Mouse (Mus musculus): ENCODE data around the gene Gm5767. TPM values are rescaled to one million over a fixed set of nuclear protein-coding genes. Genes with fewer than 3 reads are reported as not detected.

Gm5767 gene
- polyA plus RNA-seq, 1 experiment from 2014 or later: not detected

DNA sequence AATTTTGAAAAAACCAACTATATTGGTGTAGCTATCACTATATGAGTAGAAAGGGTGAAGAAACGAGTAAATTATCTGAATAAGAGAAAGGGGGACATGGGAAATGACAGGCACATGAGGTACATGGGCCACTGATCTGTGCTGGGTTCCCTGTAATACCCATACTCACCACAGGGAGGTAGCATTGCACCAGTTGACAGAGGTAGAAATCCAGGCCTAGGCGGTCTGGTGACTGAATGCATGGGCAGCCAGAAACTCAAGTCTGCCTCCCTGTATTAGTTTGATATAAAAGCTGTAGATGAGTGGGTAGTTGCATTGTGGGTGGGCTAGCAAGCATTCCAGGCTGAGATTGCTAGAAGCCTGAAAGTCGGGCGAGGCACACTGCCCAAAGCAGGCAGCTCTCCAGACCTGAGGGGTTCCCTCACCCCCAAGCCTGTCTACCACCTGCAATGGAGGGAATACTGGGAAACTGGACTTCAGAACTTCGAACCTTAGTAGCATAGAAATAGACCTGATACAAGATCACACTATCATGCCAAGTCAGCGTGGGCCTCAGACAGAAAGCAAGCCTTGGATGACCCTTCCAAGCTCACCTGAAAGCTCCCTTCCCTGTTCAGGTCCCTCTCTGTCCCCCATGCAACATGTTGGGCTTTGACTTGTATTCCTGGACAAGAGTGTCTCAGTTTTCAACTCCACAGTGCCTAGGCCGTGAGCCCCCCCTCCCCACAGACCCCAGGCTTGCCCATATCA is 5.7 kb downstream of the Gm5767 start:
- no peaks in the 10 kb centered on the region for H3K4me1 ChIP-seq (replicated peaks; ENCODE audit: control insufficient read depth, insufficient read depth, low read length)
- H3K9ac ChIP-seq (ENCODE audit: low read length): no peak overlapping the region
- peak; percentile 61 for ATAC-seq (ENCODE audit: low read depth)
- no peak overlapping the region for H3K27ac ChIP-seq (ENCODE audit: low read length)
- no peak overlapping the region for H3K4me2 ChIP-seq (ENCODE audit: low read depth, low read length)
- peaks cover 17% of the 10 kb centered on the region for H3K36me3 ChIP-seq (ENCODE audit: control insufficient read depth, insufficient read depth, low read length)
- H3K27me3 ChIP-seq (ENCODE audit: control insufficient read depth, insufficient read depth, low read depth, low read length): no peaks in the 10 kb centered on the region
- no peak overlapping the region for H3K4me3 ChIP-seq (ENCODE audit: low read length)
- no peaks in the 10 kb centered on the region for H3K9me3 ChIP-seq (ENCODE audit: control insufficient read depth, low read length)
- WGBS: 60% methylated on average over 7 of the region's 7 CpGs

DNA sequence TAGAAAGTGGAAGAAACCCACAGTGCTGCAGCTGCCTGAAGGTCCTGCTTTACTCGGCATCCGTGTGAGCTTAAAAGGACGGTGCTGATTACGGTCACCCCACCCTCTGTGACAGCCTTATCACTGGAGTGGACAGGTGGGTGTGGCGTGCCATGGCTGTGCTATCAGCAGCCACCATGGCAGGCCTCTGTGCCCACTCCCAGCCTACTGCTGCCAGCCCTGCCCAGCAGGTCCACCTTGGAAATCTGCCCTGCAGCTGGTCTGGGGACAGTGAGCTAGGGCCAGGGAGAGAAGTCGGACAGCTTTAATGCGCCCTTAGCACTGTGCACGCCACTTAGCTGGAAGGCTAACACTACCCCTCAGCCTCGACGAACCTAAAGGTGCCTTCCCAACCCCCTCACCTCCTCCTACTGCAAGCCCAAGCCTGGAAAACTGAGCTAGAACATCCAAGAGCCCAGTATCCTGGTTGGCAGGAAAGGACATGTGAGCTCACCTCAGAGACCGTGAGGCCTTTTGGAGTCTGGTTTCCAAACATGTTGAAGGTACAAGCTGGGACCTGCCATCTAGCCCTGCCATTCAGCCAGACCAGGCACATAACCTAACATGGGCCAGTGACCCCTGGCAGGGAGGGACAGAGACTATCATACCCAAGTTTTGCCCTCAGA is 6.4 kb downstream of the Gm5767 start:
- H3K4me3 ChIP-seq (ENCODE audit: low read length): no peak overlapping the region
- H3K4me1 ChIP-seq (replicated peaks; ENCODE audit: control insufficient read depth, insufficient read depth, low read length): no peaks in the 10 kb centered on the region
- no peaks in the 10 kb centered on the region for H3K27me3 ChIP-seq (ENCODE audit: control insufficient read depth, insufficient read depth, low read depth, low read length)
- ATAC-seq (ENCODE audit: low read depth): peak; percentile 60
- H3K9me3 ChIP-seq (ENCODE audit: control insufficient read depth, low read length): no peaks in the 10 kb centered on the region
- no peak overlapping the region for H3K27ac ChIP-seq (ENCODE audit: low read length)
- no peak overlapping the region for H3K4me2 ChIP-seq (ENCODE audit: low read depth, low read length)
- no peak overlapping the region for H3K9ac ChIP-seq (ENCODE audit: low read length)
- peaks cover 24% of the 10 kb centered on the region for H3K36me3 ChIP-seq (ENCODE audit: control insufficient read depth, insufficient read depth, low read length)
- 72% methylated on average over 11 of the region's 11 CpGs for WGBS

DNA sequence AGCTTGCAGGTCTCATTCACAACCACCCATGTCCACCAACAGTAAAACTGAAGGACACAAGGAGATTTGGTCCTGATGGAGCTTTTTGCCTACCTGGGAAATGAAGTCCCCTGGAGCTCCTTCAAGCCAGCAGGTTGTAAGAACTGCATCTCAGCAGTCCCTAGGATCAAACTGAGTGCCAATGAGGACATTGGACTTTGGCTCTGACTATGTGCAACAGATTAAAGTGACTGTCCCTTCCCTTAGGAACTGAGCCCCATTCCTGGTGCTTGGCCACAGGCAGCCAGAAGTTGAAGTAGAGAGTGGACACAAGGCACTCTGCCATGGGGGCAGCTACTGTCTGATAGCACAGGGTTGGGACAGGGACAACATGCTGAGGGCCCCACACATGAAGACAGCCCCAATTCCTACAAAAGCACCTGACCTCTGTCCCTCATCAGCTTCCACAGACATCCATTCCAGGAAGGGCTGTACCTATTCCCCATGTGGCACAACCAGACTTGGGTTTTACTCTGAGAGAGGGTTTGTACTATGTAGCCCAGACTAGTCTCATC is 7.1 kb downstream of the Gm5767 start:
- H3K9ac ChIP-seq (ENCODE audit: low read length): no peak overlapping the region
- no peak overlapping the region for H3K4me3 ChIP-seq (ENCODE audit: low read length)
- H3K4me1 ChIP-seq (replicated peaks; ENCODE audit: control insufficient read depth, insufficient read depth, low read length): no peaks in the 10 kb centered on the region
- no peak overlapping the region for H3K27ac ChIP-seq (ENCODE audit: low read length)
- no peak overlapping the region for H3K4me2 ChIP-seq (ENCODE audit: low read depth, low read length)
- no peaks in the 10 kb centered on the region for H3K27me3 ChIP-seq (ENCODE audit: control insufficient read depth, insufficient read depth, low read depth, low read length)
- no peak for ATAC-seq (ENCODE audit: low read depth)
- H3K9me3 ChIP-seq (ENCODE audit: control insufficient read depth, low read length): no peaks in the 10 kb centered on the region
- peaks cover 30% of the 10 kb centered on the region for H3K36me3 ChIP-seq (ENCODE audit: control insufficient read depth, insufficient read depth, low read length)

DNA sequence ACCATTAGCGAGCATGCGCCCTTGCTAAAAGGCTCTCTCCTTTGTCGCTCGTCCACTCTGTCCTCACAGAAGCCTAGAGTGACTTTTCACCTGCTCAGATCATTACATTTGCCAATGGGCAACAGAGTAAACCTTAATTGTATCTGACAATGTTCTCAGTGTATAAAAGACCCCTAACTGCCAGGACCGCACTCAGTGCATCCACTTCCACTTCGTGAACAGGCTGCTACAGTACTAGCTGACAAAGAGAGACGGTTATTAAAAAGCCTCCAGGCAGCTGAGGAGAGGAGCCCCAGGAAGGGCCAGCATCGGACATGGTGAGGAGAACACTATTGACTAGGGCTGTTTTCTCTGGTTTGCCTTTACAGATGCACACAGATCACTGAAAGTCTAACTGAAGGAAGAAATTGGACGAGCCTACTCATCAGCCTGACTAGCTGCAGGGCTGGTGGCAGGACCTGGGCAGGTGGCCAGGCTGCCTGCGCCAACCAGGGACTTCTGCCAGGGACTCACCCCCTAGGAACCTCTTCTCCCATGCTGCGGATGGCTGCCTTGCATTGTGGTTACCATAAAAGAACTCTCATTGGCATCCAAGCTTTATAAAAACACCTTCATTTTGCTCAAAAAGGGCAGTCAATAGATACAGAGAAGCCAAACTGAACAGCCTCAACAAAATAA is 9.5 kb downstream of the Gm5767 start:
- no peak for ATAC-seq (ENCODE audit: low read depth)
- Histone ChIP-seq H3K27ac (ENCODE audit: low read length) (no peak overlapping the region), H3K4me2 (ENCODE audit: low read depth, low read length) (no peak overlapping the region), H3K9ac (ENCODE audit: low read length) (no peak overlapping the region), H3K27me3 (ENCODE audit: control insufficient read depth, insufficient read depth, low read depth, low read length) (no peaks in the 10 kb centered on the region), H3K4me3 (ENCODE audit: low read length) (no peak overlapping the region), H3K36me3 (ENCODE audit: control insufficient read depth, insufficient read depth, low read length) (peaks cover 52% of the 10 kb centered on the region), H3K9me3 (ENCODE audit: control insufficient read depth, low read length) (no peaks in the 10 kb centered on the region), H3K4me1 (replicated peaks; ENCODE audit: control insufficient read depth, insufficient read depth, low read length) (no peaks in the 10 kb centered on the region)
- 87% methylated on average over 11 of the region's 11 CpGs for WGBS

DNA sequence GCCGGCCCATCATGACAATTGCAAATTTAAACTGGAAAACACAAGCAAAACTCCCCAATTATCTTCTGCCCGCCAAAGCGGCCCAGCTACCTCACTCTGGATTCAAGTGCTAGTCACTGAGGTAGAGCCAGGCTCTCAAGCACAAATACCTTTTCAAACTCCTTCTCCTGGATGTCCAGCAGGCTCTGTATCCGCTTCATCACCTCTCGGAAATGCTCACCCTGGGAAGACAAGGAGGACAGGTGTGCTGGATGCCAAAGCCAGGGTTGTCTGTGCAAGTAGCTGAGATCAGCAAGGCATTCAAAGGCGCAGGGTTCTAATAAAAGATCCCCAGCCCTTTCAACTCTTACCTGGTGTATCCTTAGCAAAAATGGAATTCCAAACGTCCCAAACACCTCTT is 10.6 kb downstream of the Gm5767 start:
- Histone ChIP-seq H3K9ac (ENCODE audit: low read length) (no peak overlapping the region), H3K9me3 (ENCODE audit: control insufficient read depth, low read length) (no peaks in the 10 kb centered on the region), H3K27ac (ENCODE audit: low read length) (no peak overlapping the region), H3K27me3 (ENCODE audit: control insufficient read depth, insufficient read depth, low read depth, low read length) (no peaks in the 10 kb centered on the region), H3K4me2 (ENCODE audit: low read depth, low read length) (no peak overlapping the region), H3K36me3 (ENCODE audit: control insufficient read depth, insufficient read depth, low read length) (peaks cover 53% of the 10 kb centered on the region), H3K4me3 (ENCODE audit: low read length) (no peak overlapping the region), H3K4me1 (replicated peaks; ENCODE audit: control insufficient read depth, insufficient read depth, low read length) (no peaks in the 10 kb centered on the region)
- ATAC-seq (ENCODE audit: low read depth): no peak
- 89% methylated on average over 7 of the region's 7 CpGs for WGBS

DNA sequence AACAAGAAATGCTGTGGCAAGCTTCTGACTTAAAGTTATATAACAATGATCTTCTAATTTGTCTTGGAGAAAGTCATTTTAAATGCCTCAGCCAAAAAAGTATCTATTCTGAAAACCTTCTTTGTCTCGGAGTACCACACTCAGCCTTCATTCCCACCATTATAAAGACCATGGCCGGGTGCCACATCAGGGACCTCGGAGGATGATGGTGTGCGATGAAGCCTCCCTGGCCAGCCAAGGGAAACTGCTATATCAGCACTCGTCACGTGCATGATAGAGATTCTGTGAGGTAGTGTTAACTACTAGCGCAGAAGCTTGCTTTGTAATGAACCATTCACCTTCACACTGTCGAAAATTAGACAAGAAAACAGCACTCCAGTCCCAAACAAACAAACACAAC is 19.0 kb downstream of the Gm5767 start:
- no peaks in the 10 kb centered on the region for H3K27me3 ChIP-seq (ENCODE audit: control insufficient read depth, insufficient read depth, low read depth, low read length)
- no peak overlapping the region for H3K27ac ChIP-seq (ENCODE audit: low read length)
- no peaks in the 10 kb centered on the region for H3K4me1 ChIP-seq (replicated peaks; ENCODE audit: control insufficient read depth, insufficient read depth, low read length)
- H3K9ac ChIP-seq (ENCODE audit: low read length): no peak overlapping the region
- no peak for ATAC-seq (ENCODE audit: low read depth)
- H3K36me3 ChIP-seq (ENCODE audit: control insufficient read depth, insufficient read depth, low read length): peaks cover 75% of the 10 kb centered on the region
- H3K4me3 ChIP-seq (ENCODE audit: low read length): no peak overlapping the region
- WGBS: 86% methylated on average over 8 of the region's 8 CpGs
- H3K9me3 ChIP-seq (ENCODE audit: control insufficient read depth, low read length): no peaks in the 10 kb centered on the region
- no peak overlapping the region for H3K4me2 ChIP-seq (ENCODE audit: low read depth, low read length)

DNA sequence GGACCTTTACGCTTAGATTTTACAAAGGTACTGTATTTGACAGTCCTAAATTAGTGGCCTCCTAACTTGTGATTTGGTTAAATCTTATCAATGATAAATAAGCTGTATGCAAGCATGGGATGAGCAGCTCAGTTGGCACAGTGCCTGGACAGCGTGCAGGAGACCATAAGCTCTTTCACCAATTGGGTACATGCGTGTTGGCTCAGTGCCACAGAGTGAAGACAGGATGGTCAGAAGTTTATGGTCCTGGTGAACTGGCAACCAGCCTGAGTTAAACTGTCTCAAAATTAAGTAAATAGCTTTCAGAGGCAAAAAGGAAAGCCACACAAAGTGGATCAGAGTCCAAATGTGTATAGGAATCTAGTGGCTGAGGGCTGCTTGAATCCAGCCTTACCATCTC is 20.0 kb downstream of the Gm5767 start:
- no peak for ATAC-seq (ENCODE audit: low read depth)
- H3K27ac ChIP-seq (ENCODE audit: low read length): no peak overlapping the region
- 66% methylated on average over 3 of the region's 3 CpGs for WGBS
- no peaks in the 10 kb centered on the region for H3K4me1 ChIP-seq (replicated peaks; ENCODE audit: control insufficient read depth, insufficient read depth, low read length)
- peaks cover 76% of the 10 kb centered on the region for H3K36me3 ChIP-seq (ENCODE audit: control insufficient read depth, insufficient read depth, low read length)
- H3K9me3 ChIP-seq (ENCODE audit: control insufficient read depth, low read length): no peaks in the 10 kb centered on the region
- no peak overlapping the region for H3K4me2 ChIP-seq (ENCODE audit: low read depth, low read length)
- H3K9ac ChIP-seq (ENCODE audit: low read length): no peak overlapping the region
- H3K4me3 ChIP-seq (ENCODE audit: low read length): no peak overlapping the region
- no peaks in the 10 kb centered on the region for H3K27me3 ChIP-seq (ENCODE audit: control insufficient read depth, insufficient read depth, low read depth, low read length)

DNA sequence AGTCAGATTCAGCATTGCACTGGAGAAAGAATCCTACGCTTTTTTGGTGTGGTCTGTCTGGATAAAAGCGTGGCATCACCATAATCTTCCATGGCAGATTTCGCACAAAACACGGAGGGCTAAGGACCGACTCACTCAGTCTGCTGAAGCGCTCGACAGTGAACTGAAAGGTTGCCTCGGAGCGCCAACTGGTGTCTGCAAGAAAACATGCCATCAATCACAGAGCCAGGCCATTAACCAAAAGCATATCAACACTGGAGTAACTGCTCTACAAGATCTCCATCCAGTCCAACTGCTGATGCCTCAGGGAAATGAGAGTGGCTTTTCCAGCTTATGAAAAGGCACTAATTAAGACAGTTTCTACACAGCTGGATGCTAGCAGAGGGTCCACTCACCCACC is 31.4 kb downstream of the Gm5767 start:
- H3K27me3 ChIP-seq (ENCODE audit: control insufficient read depth, insufficient read depth, low read depth, low read length): no peaks in the 10 kb centered on the region
- H3K27ac ChIP-seq (ENCODE audit: low read length): no peak overlapping the region
- H3K36me3 ChIP-seq (ENCODE audit: control insufficient read depth, insufficient read depth, low read length): peaks cover 46% of the 10 kb centered on the region
- no peak overlapping the region for H3K9ac ChIP-seq (ENCODE audit: low read length)
- H3K4me3 ChIP-seq (ENCODE audit: low read length): no peak overlapping the region
- peaks cover 3% of the 10 kb centered on the region; the same call in 1 of the 2 replicates for H3K4me1 ChIP-seq (replicated peaks; ENCODE audit: control insufficient read depth, insufficient read depth, low read length)
- no peaks in the 10 kb centered on the region for H3K9me3 ChIP-seq (ENCODE audit: control insufficient read depth, low read length)
- no peak overlapping the region for H3K4me2 ChIP-seq (ENCODE audit: low read depth, low read length)
- WGBS: 77% methylated on average over 9 of the region's 9 CpGs
- ATAC-seq (ENCODE audit: low read depth): no peak

DNA sequence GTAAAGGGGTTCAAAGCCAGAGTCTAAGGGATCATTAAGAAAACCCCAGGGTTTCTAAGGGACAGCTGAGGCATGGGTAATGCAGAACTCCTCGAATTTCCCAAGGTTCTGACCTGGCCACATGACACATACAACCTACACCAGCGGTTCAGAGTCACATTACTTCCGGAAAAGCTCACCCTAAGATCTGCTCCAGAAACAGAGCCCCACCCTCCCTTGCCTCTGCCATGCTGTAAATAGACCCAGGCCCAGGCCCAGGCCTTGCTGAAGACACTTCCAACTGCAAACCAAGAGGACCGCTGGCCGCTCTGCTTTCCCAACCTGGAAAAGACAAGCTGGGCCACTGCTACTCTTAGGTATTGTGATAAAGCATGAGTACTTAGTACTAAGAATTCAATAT is 34.3 kb downstream of the Gm5767 start:
- Histone ChIP-seq H3K27ac (ENCODE audit: low read length) (no peak overlapping the region), H3K9me3 (ENCODE audit: control insufficient read depth, low read length) (no peaks in the 10 kb centered on the region), H3K36me3 (ENCODE audit: control insufficient read depth, insufficient read depth, low read length) (peaks cover 32% of the 10 kb centered on the region), H3K4me3 (ENCODE audit: low read length) (no peak overlapping the region), H3K9ac (ENCODE audit: low read length) (no peak overlapping the region), H3K27me3 (ENCODE audit: control insufficient read depth, insufficient read depth, low read depth, low read length) (no peaks in the 10 kb centered on the region), H3K4me2 (ENCODE audit: low read depth, low read length) (no peak overlapping the region), H3K4me1 (replicated peaks; ENCODE audit: control insufficient read depth, insufficient read depth, low read length) (peaks cover 5% of the 10 kb centered on the region; the same call in 1 of the 2 replicates)
- no peak for ATAC-seq (ENCODE audit: low read depth)
- WGBS: 87% methylated on average over 5 of the region's 5 CpGs

All from lung, embryonic 16.5 days (tissue).